Mouse (Mus musculus) erythroblast, adult 5-6 weeks (primary cell): ENCODE results near the gene Opcml. TPM values are rescaled to one million over a fixed set of nuclear protein-coding genes. Genes with fewer than 3 reads are reported as not detected.

Experiments used
- ATAC-seq: replicated peaks from 2 replicates; pipeline ENCODE4 v1.8.0; 2016; ENCODE audit warnings: moderate number of reproducible peaks, mild to moderate bottlenecking, moderate TSS enrichment, inconsistent platforms; ENCODE audit not compliant: poor library complexity, low FRiP score, severe bottlenecking
- total RNA-seq, 2 experiments: library from RNA; stranded (forward) in 1 of 2; stranded (reverse) in 1 of 2; fragments of 150-400 nt in 1 of 2; fragments of 200-764, 138-1000 nt in 1 of 2; gene quantifications; 2 replicates each; pipeline versions ENCODE4 v1.2.3 to v1.2.4; 2015 to 2017; ENCODE audit warnings: low replicate concordance in 2 of 2

The Opcml gene
- total RNA-seq, 2 experiments from 2014 or later, result not detected

GRCm38 (mm10) chr9:28211877-28212276, 421.3 kb downstream of the Opcml start:
- ATAC-seq, result no peak

DNA sequence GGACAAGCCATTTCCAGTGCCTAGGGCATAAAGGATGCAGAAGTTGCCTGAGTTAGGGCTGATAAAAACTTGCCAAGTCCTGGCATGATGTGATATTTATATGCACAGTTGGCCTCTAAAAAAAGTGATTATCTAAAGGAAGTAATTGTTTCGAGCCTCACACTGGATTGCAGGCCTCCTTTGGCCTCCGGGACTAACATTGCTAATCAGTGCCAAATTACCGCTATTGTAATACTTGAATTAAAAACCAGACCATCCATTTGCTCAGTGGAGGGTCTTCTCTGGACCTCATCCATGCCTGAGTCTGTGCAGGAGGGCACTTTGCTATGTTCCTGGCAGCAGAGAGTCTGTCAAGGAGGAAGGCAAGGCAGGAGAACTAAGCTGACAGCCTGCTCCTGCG, 423.3 kb downstream of the Opcml start:
- ATAC-seq, result no peak

DNA sequence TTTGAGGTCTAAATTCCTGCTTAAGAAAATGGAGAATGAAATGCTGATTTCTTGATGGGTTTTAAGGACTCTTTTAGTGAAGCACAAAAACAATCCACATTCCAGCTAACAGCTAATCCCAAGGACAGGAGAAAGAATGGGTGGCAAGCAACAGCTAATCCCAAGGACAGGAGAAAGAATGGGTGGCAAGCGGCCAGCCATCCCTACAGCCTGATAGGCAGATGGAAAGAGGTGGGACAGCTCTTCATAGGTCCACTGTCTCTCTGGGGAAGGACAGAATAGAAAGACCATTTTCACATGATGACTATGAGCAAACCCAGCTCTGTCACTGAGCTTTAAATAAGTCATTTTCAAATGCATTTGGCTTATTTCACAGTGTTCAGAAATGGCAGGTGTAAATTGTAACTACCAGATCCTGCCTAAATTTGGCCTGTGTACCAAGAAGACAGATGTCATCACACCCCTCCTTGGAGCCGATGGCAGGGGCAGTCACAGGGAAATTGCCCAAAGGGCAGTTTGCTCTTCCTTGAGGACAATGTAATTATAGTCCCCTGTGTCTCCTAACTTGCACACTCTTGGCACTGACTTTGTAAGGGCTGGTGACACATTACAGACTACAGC, 427.6 kb downstream of the Opcml start:
- ATAC-seq, result no peak

DNA sequence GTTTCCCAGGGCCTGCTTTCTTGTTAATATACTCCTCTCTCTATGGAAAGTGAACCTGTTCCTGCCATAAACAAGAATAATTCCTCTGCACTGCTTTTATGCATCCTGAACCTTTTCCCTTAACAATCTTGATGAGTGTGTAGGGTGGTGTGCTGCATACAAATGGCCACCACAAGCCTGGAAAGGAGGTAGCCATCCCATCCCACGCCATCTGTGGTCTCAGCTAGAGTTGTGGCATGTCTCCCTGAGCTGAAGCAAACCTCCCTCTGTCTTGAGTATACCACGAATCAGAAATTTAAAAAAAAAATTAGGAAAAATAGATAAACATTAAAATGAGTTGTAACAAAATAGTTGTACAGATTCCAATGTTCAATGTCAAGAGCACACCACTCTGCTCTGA, 432.2 kb downstream of the Opcml start:
- ATAC-seq, result no peak

- ATAC-seq, result no peak
Measured at GRCm38 (mm10) chr9:28225824-28226569, 435.4 kb downstream of the Opcml start.

DNA sequence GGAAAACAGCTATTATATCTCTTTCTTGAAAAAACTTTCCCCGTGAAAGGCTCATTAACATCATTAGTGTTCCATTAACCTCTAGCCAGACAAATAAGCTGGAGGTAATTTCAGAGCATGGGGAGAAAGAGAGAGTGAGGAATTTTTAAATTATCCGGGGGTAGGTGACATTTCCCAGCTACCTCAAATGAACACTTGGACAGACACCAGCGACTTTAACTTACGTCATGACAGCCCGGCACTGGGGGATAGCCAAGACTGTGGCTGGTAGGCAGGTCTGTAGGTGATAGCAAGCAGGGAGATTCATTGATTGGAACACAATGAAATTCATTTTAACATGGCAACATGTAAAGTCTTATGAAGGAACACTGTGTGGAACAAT, 436.0 kb downstream of the Opcml start:
- ATAC-seq, result no peak

DNA sequence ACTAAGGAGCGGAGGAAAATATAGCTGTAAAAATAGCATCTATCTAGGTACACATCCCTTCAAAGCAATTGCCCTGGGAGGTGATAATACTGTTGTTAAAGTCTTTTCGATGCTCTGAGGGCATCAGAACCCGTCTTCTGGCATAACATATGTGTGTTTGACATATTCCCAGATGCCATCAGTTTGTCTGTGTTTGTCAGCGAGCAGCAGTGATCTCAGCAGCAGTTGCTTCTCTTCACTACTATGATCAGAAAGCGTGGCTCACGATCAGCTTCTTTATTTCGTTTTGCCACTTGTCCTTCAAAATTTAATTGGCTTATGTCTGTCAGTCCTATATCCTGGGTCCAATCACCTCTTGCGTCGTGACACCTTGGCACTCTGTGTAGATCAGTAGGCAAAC, 447.9 kb downstream of the Opcml start:
- ATAC-seq, result no peak

GRCm38 (mm10) chr9:28247742-28248503, 457.3 kb downstream of the Opcml start:
- no peak for ATAC-seq

DNA sequence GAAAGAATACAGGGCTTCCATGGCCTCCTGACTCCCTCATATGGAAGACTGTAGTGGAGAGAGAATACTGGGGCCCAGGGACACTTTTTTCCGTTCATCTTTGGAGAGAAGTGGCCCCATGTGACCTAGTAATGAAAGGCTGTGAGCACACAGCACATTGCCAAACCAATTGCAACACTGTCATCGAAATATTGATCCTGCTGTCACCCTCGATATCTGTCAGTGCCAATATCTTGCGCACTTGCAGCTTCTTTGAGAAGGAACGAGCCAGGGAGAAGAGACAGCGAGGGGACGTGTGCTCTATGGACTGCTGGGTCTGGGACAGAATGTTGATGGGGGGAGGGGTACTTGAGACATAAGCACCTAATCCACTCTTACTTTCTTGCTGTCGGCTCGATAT, 460.8 kb downstream of the Opcml start:
- no peak for ATAC-seq

DNA sequence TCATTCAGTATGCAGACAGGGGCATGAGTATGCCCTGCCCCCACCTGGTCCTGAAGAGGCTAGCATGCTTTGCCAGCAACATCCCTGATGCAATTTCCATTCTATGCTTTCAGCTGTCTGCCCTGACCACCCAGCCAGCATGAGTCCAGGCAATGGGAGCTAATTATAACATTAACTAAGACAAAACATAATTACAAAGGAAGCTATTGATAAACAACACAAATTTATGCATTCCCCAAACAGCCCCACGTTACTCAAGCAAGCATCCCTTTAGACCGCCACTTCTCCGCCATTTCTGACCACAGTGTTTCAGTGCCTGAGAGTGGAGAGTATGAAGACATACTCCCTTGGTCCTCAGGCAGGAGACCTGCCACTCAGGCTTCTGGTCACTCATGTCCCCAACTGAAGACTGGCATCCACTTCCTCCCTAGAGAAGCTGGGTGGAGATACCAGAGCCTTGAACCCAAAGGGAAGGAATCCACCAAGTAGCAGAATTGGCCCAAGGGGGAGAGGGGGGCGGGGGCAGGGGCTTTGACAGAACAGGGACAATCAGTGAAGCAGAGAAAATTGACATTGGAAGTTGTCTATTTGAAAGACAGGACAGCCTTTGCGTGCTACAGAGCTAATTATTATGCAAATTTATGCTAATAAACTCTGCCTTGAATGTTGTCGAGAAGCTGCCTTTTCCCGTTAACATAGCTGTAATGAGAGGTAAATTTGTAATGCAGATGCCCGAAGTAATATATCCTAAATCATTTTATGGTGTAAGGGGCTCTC, 464.7 kb downstream of the Opcml start:
- no peak for ATAC-seq

DNA sequence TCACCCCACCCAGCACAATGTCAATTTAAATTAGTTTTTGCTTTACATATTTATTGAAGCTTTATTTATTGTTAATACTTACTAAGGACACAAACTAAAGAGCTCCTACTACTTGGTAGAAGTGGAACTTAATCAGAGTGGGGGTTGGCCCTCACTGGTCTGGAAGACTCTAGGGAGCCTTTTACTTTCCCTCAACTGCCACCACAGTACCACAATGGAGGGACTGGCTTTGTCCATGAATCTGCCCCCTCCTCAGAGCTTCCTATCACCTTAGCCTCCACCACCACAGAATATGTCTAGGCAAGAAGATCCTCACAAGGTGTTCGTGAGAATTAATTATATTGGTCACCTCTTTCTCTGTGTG, 465.3 kb downstream of the Opcml start:
- ATAC-seq, result no peak

- no peak for ATAC-seq
Measured at GRCm38 (mm10) chr9:28261078-28261753, 470.6 kb downstream of the Opcml start.

DNA sequence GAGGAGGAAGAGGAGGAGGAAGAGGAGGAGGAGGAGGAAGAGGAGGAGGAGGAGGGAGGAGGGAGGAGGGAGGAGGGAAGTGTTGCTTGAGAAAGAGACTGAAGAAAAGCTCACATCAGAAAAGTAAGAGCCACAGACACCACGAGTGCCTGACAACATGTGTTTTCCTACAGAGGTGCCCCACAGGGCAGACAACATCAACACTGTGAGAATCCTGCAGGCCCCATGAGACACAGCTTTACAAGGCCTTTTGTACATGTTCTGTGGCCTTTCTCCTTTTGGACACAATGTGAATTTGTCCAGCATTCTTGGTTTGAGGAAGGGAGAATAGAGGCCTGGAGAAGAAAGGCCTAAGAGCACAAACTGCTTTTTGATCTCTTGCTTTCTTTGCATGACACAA, 471.4 kb downstream of the Opcml start:
- no peak for ATAC-seq

DNA sequence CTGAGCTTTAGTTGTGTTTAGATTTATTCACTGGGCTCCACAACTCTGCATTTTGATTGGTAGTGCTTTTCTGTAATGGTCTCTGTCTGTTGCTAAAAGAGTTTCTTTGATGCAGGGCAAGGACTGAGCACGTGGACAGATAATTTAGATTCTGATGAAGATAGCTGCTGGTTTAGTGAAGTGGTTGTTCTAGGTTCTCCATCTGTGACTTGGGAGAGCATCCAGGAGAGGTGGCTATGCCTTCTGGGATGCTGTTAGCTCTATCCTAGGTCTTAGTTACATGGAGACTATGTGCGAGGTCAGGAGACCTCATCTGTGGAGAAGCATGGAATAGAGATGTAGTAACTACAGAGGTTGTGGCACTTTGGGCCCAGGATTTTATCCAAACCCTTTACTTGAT, 472.3 kb downstream of the Opcml start:
- no peak for ATAC-seq

- no peak for ATAC-seq
Measured at GRCm38 (mm10) chr9:28264761-28265160, 474.2 kb downstream of the Opcml start.

DNA sequence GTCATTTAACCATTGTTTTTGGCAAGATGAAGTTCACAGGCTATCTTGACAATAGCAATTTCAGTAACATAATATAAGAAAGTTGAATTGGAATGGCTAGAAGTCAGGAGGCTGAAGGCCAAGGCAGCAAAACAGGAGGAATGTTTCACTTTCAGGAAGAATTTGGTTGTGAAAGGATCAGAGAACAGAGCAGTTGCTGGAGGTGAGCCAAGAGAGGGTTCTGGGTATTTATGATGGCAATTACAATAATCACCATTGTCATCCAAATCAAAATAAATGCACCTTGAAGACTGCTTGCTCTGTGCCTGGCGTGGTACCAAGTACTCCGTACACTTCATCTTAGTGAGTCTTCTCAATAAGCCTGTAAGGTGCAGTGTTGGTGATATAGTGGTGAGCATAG, 483.2 kb downstream of the Opcml start:
- ATAC-seq, result no peak

DNA sequence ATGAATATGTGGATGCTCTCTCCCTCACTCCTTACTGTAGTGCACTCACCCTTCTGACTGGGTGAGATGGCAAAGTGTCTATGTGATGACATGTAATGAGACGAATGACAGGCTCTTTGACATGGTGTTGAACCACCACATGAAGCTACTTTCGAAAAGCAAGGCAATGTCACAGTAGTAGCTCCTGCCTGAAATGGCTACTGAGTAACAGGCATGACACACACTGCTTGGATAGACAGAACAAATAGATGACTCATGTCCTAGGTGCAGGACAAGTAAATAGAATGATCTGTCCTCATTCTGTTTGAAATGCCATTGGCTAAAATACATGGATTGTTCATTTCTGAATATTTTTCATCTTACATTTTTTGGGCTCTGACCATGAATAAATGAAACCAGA, 488.0 kb downstream of the Opcml start:
- no peak for ATAC-seq

DNA sequence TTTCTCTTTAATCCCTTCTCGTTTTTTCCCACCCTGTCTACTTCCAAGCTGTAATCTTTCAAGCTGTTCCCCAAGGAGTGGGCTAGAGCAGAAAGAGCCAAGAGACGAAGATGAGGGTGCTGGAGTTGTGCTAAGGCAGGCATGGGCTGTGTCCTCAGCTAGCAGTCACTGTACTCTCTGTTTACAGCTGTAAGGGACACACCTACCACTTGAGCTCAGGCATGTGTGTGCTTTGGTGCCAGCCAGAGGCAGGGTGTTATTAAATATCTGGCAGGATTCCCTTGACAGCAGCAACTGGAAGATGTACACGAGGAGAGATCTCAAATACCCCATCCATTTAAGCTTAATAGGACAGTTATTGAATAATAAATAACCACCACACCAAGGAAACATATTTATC, 490.4 kb downstream of the Opcml start:
- ATAC-seq, result no peak

DNA sequence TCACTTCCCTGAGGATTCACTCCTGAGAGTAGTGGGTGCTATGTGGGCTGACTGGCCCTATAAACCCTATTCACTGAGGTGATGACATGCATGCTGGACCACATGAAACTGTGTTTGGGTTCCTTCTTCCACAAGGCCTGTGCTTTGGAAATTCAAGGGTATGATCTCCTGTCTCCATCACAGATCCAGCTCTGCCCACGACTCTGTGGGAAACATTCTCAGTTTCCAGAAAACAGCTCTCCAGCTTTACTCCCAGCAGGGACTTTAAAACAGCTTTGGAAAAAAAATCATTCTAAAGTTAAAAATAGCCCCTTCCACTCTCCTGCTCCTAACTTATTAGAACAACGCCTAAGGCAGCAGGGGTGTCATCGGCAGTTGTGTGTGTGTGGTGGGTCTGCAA, 491.0 kb downstream of the Opcml start:
- ATAC-seq, result no peak

DNA sequence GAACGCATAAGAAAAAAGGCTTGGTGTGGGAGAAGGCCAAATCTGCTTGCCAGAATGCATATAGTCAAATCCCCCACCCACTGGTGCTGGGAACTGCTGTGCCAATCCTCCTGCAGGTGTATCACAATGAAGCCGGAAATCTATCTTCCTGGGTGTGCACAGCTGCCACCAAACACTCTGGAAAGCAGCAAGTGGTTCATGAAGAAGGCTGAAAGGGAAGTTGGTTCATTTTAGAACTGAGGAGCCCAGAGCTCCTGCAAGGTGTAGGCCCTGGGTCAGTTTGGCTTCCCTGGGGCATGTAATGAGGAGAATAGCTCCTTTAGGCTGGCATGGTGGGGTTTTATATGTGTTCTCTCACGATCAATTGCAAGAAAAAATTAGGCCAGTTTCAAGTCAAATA, 494.4 kb downstream of the Opcml start:
- no peak for ATAC-seq
